Mouse (Mus musculus): Measurements from ENCODE around the gene Bmp7. TPM values are rescaled to one million over a fixed set of nuclear protein-coding genes. Genes with fewer than 3 reads are reported as not detected.

Gene Bmp7
- total RNA-seq (2021): 10 to 100 TPM; 13.0 to 14.5 TPM

DNA sequence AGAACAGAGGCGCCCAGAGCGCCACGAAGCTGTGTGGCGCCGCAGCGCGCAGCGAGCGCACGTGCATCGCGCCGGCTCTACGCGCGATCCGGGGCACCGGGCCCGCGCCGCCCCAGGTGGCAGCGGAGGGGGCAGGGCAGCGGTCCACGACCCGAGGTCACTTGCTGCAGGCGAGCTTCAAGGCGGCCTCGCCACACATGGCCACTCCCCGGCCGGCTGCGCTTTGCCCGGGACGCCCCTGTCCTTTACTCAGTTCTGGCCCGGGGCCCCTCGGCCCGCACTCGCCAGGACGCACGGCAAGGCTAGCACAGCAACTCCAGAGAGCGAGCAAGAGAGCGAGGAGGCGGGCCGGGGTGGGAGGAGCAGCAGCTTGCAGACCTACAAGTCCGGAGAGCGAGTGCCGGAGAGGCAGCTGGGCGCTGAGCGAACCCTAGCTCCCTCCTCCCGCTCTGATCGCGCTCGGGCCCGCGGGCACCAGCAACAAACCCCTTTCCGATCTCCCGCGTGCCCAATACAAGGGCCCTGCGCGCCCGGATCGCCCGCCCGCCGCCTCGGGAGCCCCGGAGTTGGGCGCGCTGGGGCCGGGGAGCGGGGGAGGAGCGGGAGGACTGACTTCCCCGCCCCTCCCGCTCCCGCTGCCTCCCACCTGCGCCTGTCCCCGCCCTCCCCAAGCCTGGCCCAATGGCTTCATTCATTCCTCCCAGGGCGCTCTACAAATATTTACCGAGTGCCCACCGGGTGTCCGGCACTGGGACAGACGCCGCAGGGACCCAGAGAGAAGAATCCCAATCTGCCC is at the start of gene Bmp7:
Bmp7 (minus strand) TSS at position 319 of the 796 bp plus-strand sequence.
- intact Hi-C loops (cut with DNase I): no loop called here

GRCm38 (mm10) chr2:172982776-172983561 is 42.8 kb upstream of the Bmp7 start:
- intact Hi-C loops (cut with DNase I): no loop called here
- DNase-seq: no peak

More for the DNA sequence above, at the start of gene Bmp7:
- peak; percentile 61 for DNase-seq

GRCm38 (mm10) chr2:172979666-172980345 is 39.7 kb upstream of the Bmp7 start:
- intact Hi-C loops (cut with DNase I): no loop called here
- DNase-seq: no peak

GRCm38 (mm10) chr2:172978131-172978633 is 38.1 kb upstream of the Bmp7 start:
- DNase-seq: no peak
- intact Hi-C loops (cut with DNase I): no loop called here

DNA sequence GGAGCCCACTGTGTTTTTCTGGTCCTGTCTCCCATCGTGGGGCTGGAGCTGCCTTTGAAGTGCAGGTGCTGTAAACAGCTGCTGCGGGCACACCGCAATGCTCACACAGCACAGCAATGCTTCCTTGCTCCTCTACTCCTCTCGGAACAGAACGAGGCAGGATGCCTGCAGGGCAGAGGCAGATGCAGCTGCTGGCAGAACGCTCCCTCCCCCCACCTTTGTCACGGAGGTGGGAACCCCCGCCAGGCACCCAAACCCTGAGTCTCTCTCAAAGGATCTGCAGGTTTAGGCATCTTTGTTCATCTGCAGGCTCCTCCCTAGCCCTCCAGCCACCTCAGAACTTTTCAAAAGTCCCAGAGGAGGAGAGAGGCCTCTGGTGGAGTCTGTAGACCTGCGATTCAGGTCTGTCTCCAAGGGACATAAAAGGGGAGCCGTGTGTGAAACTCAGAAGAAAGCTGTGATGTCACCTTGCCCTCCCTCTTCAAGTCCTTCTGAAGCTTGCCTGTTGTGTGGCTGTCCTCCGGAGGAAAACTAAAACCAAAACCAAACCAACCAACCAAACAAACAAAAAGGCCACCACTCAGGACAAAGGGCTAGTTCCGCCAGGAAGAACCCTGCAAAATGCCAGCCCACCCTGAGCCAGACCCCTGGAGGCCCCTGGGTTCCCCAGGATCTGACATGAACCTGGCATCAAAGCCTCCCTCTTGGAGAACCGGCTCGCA is 37.4 kb upstream of the Bmp7 start, which contains the start of gene Spo11:
Spo11 (plus strand) TSS at position 292 of the 722 bp plus-strand sequence.
- no peak for DNase-seq
- intact Hi-C loops (cut with DNase I): no loop called here

DNA sequence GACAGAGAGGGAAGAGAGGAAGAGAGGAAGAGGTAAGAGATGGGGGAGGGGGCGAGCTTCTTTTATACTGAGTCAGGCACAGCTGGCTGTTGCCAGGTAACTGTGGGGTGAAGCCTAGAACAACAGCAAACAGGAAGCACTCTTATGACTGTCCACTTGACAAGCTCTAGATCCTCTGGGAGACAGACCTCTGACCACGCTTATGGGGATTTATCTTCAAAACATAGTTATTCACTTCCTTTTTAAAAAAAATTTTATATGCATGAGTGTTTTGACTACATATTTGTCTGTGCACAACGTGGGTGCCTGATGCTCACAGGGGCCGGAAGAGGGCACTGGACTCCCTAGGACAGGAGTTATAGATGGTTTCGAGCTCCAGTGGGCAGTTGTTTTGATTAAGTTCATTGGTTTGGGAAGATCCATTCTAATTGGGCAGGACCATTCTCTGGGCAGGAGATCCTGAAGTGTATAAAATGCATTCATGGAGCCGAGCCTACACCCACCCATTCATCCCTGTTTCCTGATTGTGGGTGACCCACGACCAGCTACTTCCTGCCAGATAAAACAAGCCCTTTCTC is 36.6 kb upstream of the Bmp7 start:
- intact Hi-C loops (cut with DNase I): no loop called here
- no peak for DNase-seq

- DNase-seq: no peak
- intact Hi-C loops (cut with DNase I): no loop called here
Observed at GRCm38 (mm10) chr2:172975159-172975558, 35.0 kb upstream of the Bmp7 start.

GRCm38 (mm10) chr2:172974701-172975100 is 34.6 kb upstream of the Bmp7 start:
- intact Hi-C loops (cut with DNase I): no loop called here
- DNase-seq: peak; percentile 64

DNA sequence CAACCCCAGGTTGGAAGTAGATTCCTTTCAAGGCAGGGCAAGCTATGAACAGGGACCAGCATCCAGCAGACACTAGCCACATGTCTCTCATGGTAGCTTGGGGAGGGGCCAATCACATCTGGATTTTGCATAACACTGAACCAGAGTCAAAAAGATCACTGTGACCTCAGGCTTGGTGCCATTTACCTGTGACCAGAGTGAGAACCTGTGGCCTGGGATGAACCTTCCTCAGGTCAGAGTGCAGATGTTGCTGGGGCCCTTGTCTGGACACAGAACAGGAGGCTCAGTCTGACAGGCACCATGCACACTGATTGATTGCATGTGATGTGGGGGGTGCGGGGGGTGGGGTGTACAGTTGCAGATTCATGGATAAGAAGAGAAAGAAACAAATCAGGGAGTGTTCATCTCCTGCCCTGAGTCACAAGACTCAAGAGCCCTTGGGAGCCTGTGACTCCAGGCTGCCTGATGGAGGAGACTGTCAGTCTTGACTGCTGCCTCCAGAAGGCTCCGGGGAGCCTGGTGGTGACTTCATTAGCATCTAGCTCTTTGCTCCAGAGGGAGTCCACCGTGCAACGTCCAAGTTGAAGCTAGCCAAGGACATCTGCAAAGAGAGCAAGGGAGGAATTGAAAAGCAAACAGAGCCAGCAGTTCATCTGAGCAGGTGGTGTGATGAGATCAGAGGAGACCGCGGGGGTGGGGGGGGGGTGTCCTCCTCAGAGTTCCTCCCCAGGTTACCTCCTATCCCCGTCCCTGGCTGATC is 33.9 kb upstream of the Bmp7 start:
- intact Hi-C loops (cut with DNase I): no loop called here
- no peak for DNase-seq

DNA sequence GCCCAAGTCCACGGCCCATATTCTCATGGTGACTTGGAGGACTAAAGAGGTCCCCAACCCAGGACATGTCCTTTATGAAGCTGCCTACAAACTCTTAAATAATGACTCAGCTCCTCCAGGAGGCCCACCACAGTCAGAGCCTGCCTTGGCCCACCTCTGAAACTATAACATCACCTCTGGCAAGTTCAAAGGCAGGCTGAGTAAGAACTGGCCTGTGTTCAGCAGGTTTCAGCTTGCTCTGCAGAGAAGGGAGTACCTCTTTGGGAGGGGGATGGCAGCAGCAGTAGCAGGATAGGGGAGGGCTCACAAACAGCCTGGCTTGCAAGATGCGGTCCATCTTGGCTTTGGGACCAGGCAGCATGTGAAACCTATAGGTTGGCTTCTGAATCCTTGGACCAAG is 31.7 kb upstream of the Bmp7 start:
- intact Hi-C loops (cut with DNase I): no loop called here

GRCm38 (mm10) chr2:172966480-172966879 is 26.4 kb upstream of the Bmp7 start:
- intact Hi-C loops (cut with DNase I): no loop called here
- no peak for DNase-seq

More for the DNA sequence above, 31.7 kb upstream of the Bmp7 start:
- no peak for DNase-seq

DNA sequence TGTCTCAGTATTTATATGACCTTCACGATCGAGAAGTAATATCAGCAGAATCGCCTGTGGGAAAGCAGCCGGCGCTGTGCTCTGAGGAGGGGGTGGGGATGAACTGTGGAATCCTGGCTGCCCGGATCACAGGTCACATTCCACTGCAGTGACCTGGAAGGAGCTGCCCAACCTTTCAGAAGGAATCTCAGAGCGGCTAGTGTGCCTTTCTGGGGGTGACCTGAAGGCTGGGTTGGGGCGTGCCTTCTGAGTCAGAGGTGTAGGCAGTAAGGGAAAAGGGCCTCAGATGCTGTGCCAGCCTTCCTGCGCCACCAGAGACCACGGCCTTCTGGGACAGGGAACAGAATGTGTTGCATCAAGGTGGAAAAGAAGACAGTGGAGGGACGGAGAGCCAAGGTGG is 25.1 kb upstream of the Bmp7 start:
- intact Hi-C loops (cut with DNase I): no loop called here
- no peak for DNase-seq

- no peak for DNase-seq
- intact Hi-C loops (cut with DNase I): no loop called here
Observed at GRCm38 (mm10) chr2:172961211-172961610, 21.1 kb upstream of the Bmp7 start.

DNA sequence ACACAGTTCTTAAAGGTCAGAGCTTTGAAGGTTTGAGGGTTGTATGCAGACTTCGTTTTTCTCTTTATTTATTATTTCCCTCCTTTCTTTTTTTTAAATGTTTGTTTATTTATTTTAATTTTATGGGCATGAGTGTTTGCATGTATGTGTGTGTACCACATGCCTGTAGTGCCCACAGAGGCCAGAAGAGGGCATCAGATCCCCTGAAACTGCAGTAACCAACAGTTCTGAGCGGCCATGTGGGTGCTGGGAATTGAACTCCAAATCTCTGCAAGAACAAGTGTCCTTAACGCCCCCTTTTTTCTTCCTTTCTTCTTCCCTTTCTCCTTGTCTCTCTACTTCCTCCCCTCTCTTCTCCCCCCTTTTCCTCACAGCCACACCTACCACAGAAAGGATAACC is 20.2 kb upstream of the Bmp7 start:
- intact Hi-C loops (cut with DNase I): no loop called here
- no peak for DNase-seq

DNA sequence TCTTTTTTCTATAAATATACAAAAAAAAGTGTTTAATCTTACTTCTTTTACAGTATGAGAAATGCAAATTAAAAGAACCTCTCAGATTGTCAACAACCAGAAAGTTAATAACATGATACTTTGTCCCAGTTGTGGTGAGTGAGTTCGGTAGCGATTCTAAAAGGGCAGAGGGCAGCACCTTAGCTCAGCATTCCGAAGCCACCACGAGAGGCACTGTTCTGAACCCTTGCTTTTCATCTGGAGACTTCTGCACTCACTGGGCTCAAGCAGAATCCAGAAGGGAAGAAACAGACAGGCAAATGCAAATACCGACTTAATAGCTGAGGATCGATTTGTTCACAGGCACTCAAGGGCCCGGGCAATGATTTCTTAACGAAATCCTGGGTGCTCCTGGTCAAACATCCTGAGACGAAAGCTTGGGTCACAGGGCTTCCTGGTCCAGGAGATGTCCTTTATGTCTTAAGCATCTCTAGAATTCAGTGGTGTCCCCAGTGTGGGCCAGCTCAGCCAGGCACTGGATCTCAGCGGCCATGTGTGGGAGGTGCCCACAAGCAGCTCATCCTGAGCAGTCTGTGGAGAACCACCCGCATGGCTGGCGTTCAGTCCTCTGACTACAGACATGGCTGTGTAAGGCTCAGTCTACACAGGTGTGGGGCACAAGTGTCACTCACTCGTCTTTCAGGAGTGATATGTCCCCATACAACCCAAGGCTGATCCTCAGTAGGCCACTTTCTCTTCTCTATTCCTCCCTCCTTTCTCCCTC is 19.1 kb upstream of the Bmp7 start:
- intact Hi-C loops (cut with DNase I): no loop called here

GRCm38 (mm10) chr2:172958579-172958978 is 18.5 kb upstream of the Bmp7 start:
- DNase-seq: no peak
- intact Hi-C loops (cut with DNase I): no loop called here

More for the DNA sequence above, 19.1 kb upstream of the Bmp7 start:
- no peak for DNase-seq

GRCm38 (mm10) chr2:172951976-172952375 is 11.9 kb upstream of the Bmp7 start:
- intact Hi-C loops (cut with DNase I): no loop called here
- DNase-seq: no peak

GRCm38 (mm10) chr2:172950722-172951121 is 10.6 kb upstream of the Bmp7 start:
- no peak for DNase-seq
- intact Hi-C loops (cut with DNase I): no loop called here

All from left cerebral cortex, postnatal 4 days (tissue).